Mouse (Mus musculus) ES-Bruce4 (cell line): ENCODE measurements at regions not wholly inside any gene's neighbourhood (a gene's known extent, or its start where the extent isn't known, plus 50 kb on each side); places are given as distances from the start of the nearest gene placed in this dataset.
A peak's percentile ranks its signal among the peaks of the same experiment; 100 is the strongest.

ENCODE experiments used
- H3K27ac ChIP-seq: 2 replicates; pipeline ENCODE4 v1.5.1; 2012; ENCODE audit warnings: low read length, inconsistent platforms; ENCODE audit not compliant: insufficient read depth
- H3K27me3 ChIP-seq: 2 replicates; pipeline ENCODE4 v1.6.1; 2012; ENCODE audit warnings: mild to moderate bottlenecking, low read length, inconsistent platforms; ENCODE audit not compliant: control insufficient read depth, poor library complexity, insufficient read depth, severe bottlenecking
- H3K36me3 ChIP-seq: 2 replicates; pipeline ENCODE4 v1.6.1; 2012; ENCODE audit warnings: inconsistent platforms, mild to moderate bottlenecking, low read length, moderate library complexity; ENCODE audit not compliant: control insufficient read depth, poor library complexity, insufficient read depth, severe bottlenecking
- H3K4me1 ChIP-seq: one replicate; pipeline ENCODE4 v1.8.1; 2011; ENCODE audit warnings: low read length; ENCODE audit not compliant: control insufficient read depth, insufficient read depth
- H3K4me3 ChIP-seq: 2 replicates; pipeline ENCODE4 v1.5.1; 2011; ENCODE audit warnings: low read depth, mild to moderate bottlenecking, low read length
- H3K9ac ChIP-seq: 2 replicates; pipeline ENCODE4 v1.6.1; 2012; ENCODE audit warnings: low read depth, mild to moderate bottlenecking, inconsistent platforms; ENCODE audit not compliant: poor library complexity, severe bottlenecking
- H3K9me3 ChIP-seq: replicated peaks from 2 replicates; pipeline ENCODE4 v1.6.1; 2012; ENCODE audit warnings: mild to moderate bottlenecking, low read length, inconsistent platforms; ENCODE audit not compliant: control insufficient read depth, poor library complexity, insufficient read depth, severe bottlenecking
- CTCF ChIP-seq: IDR thresholded peaks from one replicate; pipeline ENCODE4 v1.8.1; 2011; ENCODE audit warnings: low read depth, low read length
- EP300 ChIP-seq: IDR thresholded peaks from 2 replicates; pipeline ENCODE4 v1.6.1; 2011; ENCODE audit warnings: low read depth, low read length; ENCODE audit not compliant: insufficient read depth
- POLR2A ChIP-seq: IDR thresholded peaks from one replicate; pipeline ENCODE4 v1.8.1; 2011; ENCODE audit warnings: low read length; ENCODE audit not compliant: insufficient read depth

GRCm38 (mm10) chr12:106182923-106183322 is 172.9 kb downstream of the Vrk1 start:
- no peak overlapping the region for H3K27ac ChIP-seq
- TF ChIP-seq POLR2A (no peak), EP300 (no peak), CTCF (no peak)
- no peaks in the 10 kb centered on the region for H3K9me3 ChIP-seq
- H3K9ac ChIP-seq, result no peak overlapping the region
- no peak overlapping the region for H3K4me3 ChIP-seq
- H3K4me1 ChIP-seq, result peaks cover 4% of the 10 kb centered on the region
- no peaks in the 10 kb centered on the region for H3K27me3 ChIP-seq
- H3K36me3 ChIP-seq, result no peaks in the 10 kb centered on the region

GRCm38 (mm10) chr12:106183973-106184372 is 173.9 kb downstream of the Vrk1 start:
- no peak overlapping the region for H3K27ac ChIP-seq
- no peak overlapping the region for H3K4me3 ChIP-seq
- no peak overlapping the region for H3K9ac ChIP-seq
- H3K9me3 ChIP-seq, result no peaks in the 10 kb centered on the region
- H3K4me1 ChIP-seq, result peaks cover 2% of the 10 kb centered on the region
- H3K27me3 ChIP-seq, result no peaks in the 10 kb centered on the region
- no peaks in the 10 kb centered on the region for H3K36me3 ChIP-seq
- no peak for TF ChIP-seq POLR2A
- TF ChIP-seq EP300, result no peak
- TF ChIP-seq CTCF, result no peak

- Histone ChIP-seq H3K27me3 (no peaks in the 10 kb centered on the region), H3K9ac (no peak overlapping the region), H3K4me3 (no peak overlapping the region), H3K27ac (no peak overlapping the region), H3K4me1 (no peaks in the 10 kb centered on the region), H3K36me3 (no peaks in the 10 kb centered on the region), H3K9me3 (no peaks in the 10 kb centered on the region)
- no peak for TF ChIP-seq CTCF
Measured at GRCm38 (mm10) chr12:106185398-106186077, 175.5 kb downstream of the Vrk1 start.

GRCm38 (mm10) chr12:106186501-106186900 is 176.5 kb downstream of the Vrk1 start:
- Histone ChIP-seq H3K27ac (no peak overlapping the region), H3K4me3 (no peak overlapping the region)

GRCm38 (mm10) chr12:106191771-106192170 is 181.7 kb downstream of the Vrk1 start:
- Histone ChIP-seq H3K36me3 (no peaks in the 10 kb centered on the region), H3K9ac (no peak overlapping the region), H3K9me3 (no peaks in the 10 kb centered on the region), H3K4me3 (no peak overlapping the region), H3K4me1 (no peaks in the 10 kb centered on the region), H3K27ac (no peak overlapping the region), H3K27me3 (no peaks in the 10 kb centered on the region)
- TF ChIP-seq CTCF, result no peak
- no peak for TF ChIP-seq POLR2A
- TF ChIP-seq EP300, result no peak

More at GRCm38 (mm10) chr12:106186501-106186900, 176.5 kb downstream of the Vrk1 start:
- Histone ChIP-seq H3K36me3 (no peaks in the 10 kb centered on the region), H3K9me3 (no peaks in the 10 kb centered on the region), H3K9ac (0 out of 2 replicates have a peak overlapping the region, but pooled peaks have one; percentile 0), H3K4me1 (no peaks in the 10 kb centered on the region), H3K27me3 (no peaks in the 10 kb centered on the region)
- TF ChIP-seq CTCF (no peak), EP300 (no peak), POLR2A (no peak)

- H3K4me3 ChIP-seq, result no peak overlapping the region
- no peaks in the 10 kb centered on the region for H3K27me3 ChIP-seq
- no peaks in the 10 kb centered on the region for H3K36me3 ChIP-seq
- H3K9me3 ChIP-seq, result no peaks in the 10 kb centered on the region
- no peak overlapping the region for H3K27ac ChIP-seq
- no peaks in the 10 kb centered on the region for H3K4me1 ChIP-seq
- H3K9ac ChIP-seq, result no peak overlapping the region
- TF ChIP-seq CTCF, result no peak
- no peak for TF ChIP-seq POLR2A
- no peak for TF ChIP-seq EP300
Measured at GRCm38 (mm10) chr12:106199302-106199701, 189.3 kb downstream of the Vrk1 start.
